Mouse (Mus musculus): ENCODE data around the gene Kifc3. TPM values are rescaled to one million over a fixed set of nuclear protein-coding genes. Genes with fewer than 3 reads are reported as not detected.

The Kifc3 gene
- polyA plus RNA-seq, 1 experiment from 2014 or later, result 5.2 TPM

- ATAC-seq (ENCODE audit: low FRiP score), result no peak
- no peaks in the 10 kb centered on the region for H3K27me3 ChIP-seq (ENCODE audit: control insufficient read depth, insufficient read depth, low read length)
- H3K36me3 ChIP-seq (ENCODE audit: control insufficient read depth, insufficient read depth, low read length), result no peaks in the 10 kb centered on the region
- H3K4me3 ChIP-seq (ENCODE audit: low read depth, low read length), result no peak overlapping the region
- WGBS, result 88% methylated on average over 3 of the region's 3 CpGs
- no peak for DNase-seq (ENCODE audit: low spot score)
- H3K9ac ChIP-seq (ENCODE audit: low read depth, low read length), result no peak overlapping the region
- H3K4me1 ChIP-seq (replicated peaks; ENCODE audit: control insufficient read depth, insufficient read depth, low read length), result no peaks in the 10 kb centered on the region
- H3K27ac ChIP-seq (ENCODE audit: low read depth, low read length), result no peak overlapping the region
- no peaks in the 10 kb centered on the region for H3K9me3 ChIP-seq (ENCODE audit: control insufficient read depth, low read length)
- no peak overlapping the region for H3K4me2 ChIP-seq (replicated peaks; ENCODE audit: low read depth, low read length)
Observed at GRCm38 (mm10) chr8:95078055-95078454, 124.6 kb downstream of the Kifc3 start.

GRCm38 (mm10) chr8:95076151-95076550 lies 126.5 kb downstream of the Kifc3 start:
- no peak for DNase-seq (ENCODE audit: low spot score)
- Histone ChIP-seq H3K4me3 (ENCODE audit: low read depth, low read length) (no peak overlapping the region), H3K4me2 (replicated peaks; ENCODE audit: low read depth, low read length) (no peak overlapping the region), H3K36me3 (ENCODE audit: control insufficient read depth, insufficient read depth, low read length) (no peaks in the 10 kb centered on the region), H3K4me1 (replicated peaks; ENCODE audit: control insufficient read depth, insufficient read depth, low read length) (no peaks in the 10 kb centered on the region), H3K9ac (ENCODE audit: low read depth, low read length) (no peak overlapping the region), H3K27ac (ENCODE audit: low read depth, low read length) (no peak overlapping the region), H3K9me3 (ENCODE audit: control insufficient read depth, low read length) (no peaks in the 10 kb centered on the region), H3K27me3 (ENCODE audit: control insufficient read depth, insufficient read depth, low read length) (no peaks in the 10 kb centered on the region)
- 82% methylated on average over 17 of the region's 17 CpGs for WGBS
- no peak for ATAC-seq (ENCODE audit: low FRiP score)

- H3K4me2 ChIP-seq (replicated peaks; ENCODE audit: low read depth, low read length), result no peak overlapping the region
- no peaks in the 10 kb centered on the region for H3K4me1 ChIP-seq (replicated peaks; ENCODE audit: control insufficient read depth, insufficient read depth, low read length)
- no peak overlapping the region for H3K4me3 ChIP-seq (ENCODE audit: low read depth, low read length)
- no peaks in the 10 kb centered on the region for H3K9me3 ChIP-seq (ENCODE audit: control insufficient read depth, low read length)
- H3K27me3 ChIP-seq (ENCODE audit: control insufficient read depth, insufficient read depth, low read length), result no peaks in the 10 kb centered on the region
- DNase-seq (ENCODE audit: low spot score) (no peak), ATAC-seq (ENCODE audit: low FRiP score) (no peak)
- WGBS, result 85% methylated on average over 3 of the region's 3 CpGs
- H3K36me3 ChIP-seq (ENCODE audit: control insufficient read depth, insufficient read depth, low read length), result no peaks in the 10 kb centered on the region
- no peak overlapping the region for H3K27ac ChIP-seq (ENCODE audit: low read depth, low read length)
- H3K9ac ChIP-seq (ENCODE audit: low read depth, low read length), result no peak overlapping the region
Observed at GRCm38 (mm10) chr8:95075504-95075903, 127.1 kb downstream of the Kifc3 start.

- ATAC-seq (ENCODE audit: low FRiP score), result no peak
- 52% methylated on average over 3 of the region's 3 CpGs for WGBS
- H3K9me3 ChIP-seq (ENCODE audit: control insufficient read depth, low read length), result no peaks in the 10 kb centered on the region
- no peak overlapping the region for H3K27ac ChIP-seq (ENCODE audit: low read depth, low read length)
- H3K4me3 ChIP-seq (ENCODE audit: low read depth, low read length), result no peak overlapping the region
- no peak overlapping the region for H3K4me2 ChIP-seq (replicated peaks; ENCODE audit: low read depth, low read length)
- no peak overlapping the region for H3K9ac ChIP-seq (ENCODE audit: low read depth, low read length)
- no peaks in the 10 kb centered on the region for H3K36me3 ChIP-seq (ENCODE audit: control insufficient read depth, insufficient read depth, low read length)
- peak; percentile 65 for DNase-seq (ENCODE audit: low spot score)
- no peaks in the 10 kb centered on the region for H3K27me3 ChIP-seq (ENCODE audit: control insufficient read depth, insufficient read depth, low read length)
- no peaks in the 10 kb centered on the region for H3K4me1 ChIP-seq (replicated peaks; ENCODE audit: control insufficient read depth, insufficient read depth, low read length)
Observed at GRCm38 (mm10) chr8:95067582-95067981, 135.0 kb downstream of the Kifc3 start.

- Histone ChIP-seq H3K4me3 (ENCODE audit: low read depth, low read length) (no peak overlapping the region), H3K9ac (ENCODE audit: low read depth, low read length) (no peak overlapping the region), H3K27ac (ENCODE audit: low read depth, low read length) (no peak overlapping the region), H3K36me3 (ENCODE audit: control insufficient read depth, insufficient read depth, low read length) (no peaks in the 10 kb centered on the region), H3K4me2 (replicated peaks; ENCODE audit: low read depth, low read length) (no peak overlapping the region), H3K9me3 (ENCODE audit: control insufficient read depth, low read length) (no peaks in the 10 kb centered on the region), H3K27me3 (ENCODE audit: control insufficient read depth, insufficient read depth, low read length) (no peaks in the 10 kb centered on the region), H3K4me1 (replicated peaks; ENCODE audit: control insufficient read depth, insufficient read depth, low read length) (no peaks in the 10 kb centered on the region)
- 88% methylated on average over 2 of the region's 2 CpGs for WGBS
- DNase-seq (ENCODE audit: low spot score) (no peak), ATAC-seq (ENCODE audit: low FRiP score) (no peak)
Observed at GRCm38 (mm10) chr8:95064531-95064930, 138.1 kb downstream of the Kifc3 start.

- ATAC-seq (ENCODE audit: low FRiP score) (no peak), DNase-seq (ENCODE audit: low spot score) (no peak)
- Histone ChIP-seq H3K27ac (ENCODE audit: low read depth, low read length) (no peak overlapping the region), H3K4me1 (replicated peaks; ENCODE audit: control insufficient read depth, insufficient read depth, low read length) (no peaks in the 10 kb centered on the region), H3K4me3 (ENCODE audit: low read depth, low read length) (no peak overlapping the region), H3K36me3 (ENCODE audit: control insufficient read depth, insufficient read depth, low read length) (no peaks in the 10 kb centered on the region), H3K4me2 (replicated peaks; ENCODE audit: low read depth, low read length) (no peak overlapping the region), H3K9ac (ENCODE audit: low read depth, low read length) (no peak overlapping the region), H3K27me3 (ENCODE audit: control insufficient read depth, insufficient read depth, low read length) (no peaks in the 10 kb centered on the region), H3K9me3 (ENCODE audit: control insufficient read depth, low read length) (no peaks in the 10 kb centered on the region)
- WGBS, result 70% methylated on average over 6 of the region's 6 CpGs
Observed at GRCm38 (mm10) chr8:95059812-95060533, 142.6 kb downstream of the Kifc3 start.

- Histone ChIP-seq H3K9me3 (ENCODE audit: control insufficient read depth, low read length) (no peaks in the 10 kb centered on the region), H3K36me3 (ENCODE audit: control insufficient read depth, insufficient read depth, low read length) (no peaks in the 10 kb centered on the region), H3K27ac (ENCODE audit: low read depth, low read length) (no peak overlapping the region), H3K4me1 (replicated peaks; ENCODE audit: control insufficient read depth, insufficient read depth, low read length) (no peaks in the 10 kb centered on the region), H3K27me3 (ENCODE audit: control insufficient read depth, insufficient read depth, low read length) (no peaks in the 10 kb centered on the region), H3K4me3 (ENCODE audit: low read depth, low read length) (no peak overlapping the region), H3K9ac (ENCODE audit: low read depth, low read length) (no peak overlapping the region), H3K4me2 (replicated peaks; ENCODE audit: low read depth, low read length) (no peak overlapping the region)
- 81% methylated on average over 6 of the region's 6 CpGs for WGBS
- ATAC-seq (ENCODE audit: low FRiP score) (no peak), DNase-seq (ENCODE audit: low spot score) (no peak)
Observed at GRCm38 (mm10) chr8:95058661-95059060, 144.0 kb downstream of the Kifc3 start.

- H3K9me3 ChIP-seq (ENCODE audit: control insufficient read depth, low read length), result no peaks in the 10 kb centered on the region
- no peaks in the 10 kb centered on the region for H3K27me3 ChIP-seq (ENCODE audit: control insufficient read depth, insufficient read depth, low read length)
- no peak overlapping the region for H3K4me2 ChIP-seq (replicated peaks; ENCODE audit: low read depth, low read length)
- no peaks in the 10 kb centered on the region for H3K4me1 ChIP-seq (replicated peaks; ENCODE audit: control insufficient read depth, insufficient read depth, low read length)
- no peaks in the 10 kb centered on the region for H3K36me3 ChIP-seq (ENCODE audit: control insufficient read depth, insufficient read depth, low read length)
- ATAC-seq (ENCODE audit: low FRiP score) (no peak), DNase-seq (ENCODE audit: low spot score) (no peak)
- WGBS, result 81% methylated on average over 5 of the region's 5 CpGs
- no peak overlapping the region for H3K27ac ChIP-seq (ENCODE audit: low read depth, low read length)
- no peak overlapping the region for H3K9ac ChIP-seq (ENCODE audit: low read depth, low read length)
- no peak overlapping the region for H3K4me3 ChIP-seq (ENCODE audit: low read depth, low read length)
Observed at GRCm38 (mm10) chr8:95056414-95056813, 146.2 kb downstream of the Kifc3 start.

- no peaks in the 10 kb centered on the region for H3K27me3 ChIP-seq (ENCODE audit: control insufficient read depth, insufficient read depth, low read length)
- DNase-seq (ENCODE audit: low spot score), result peak; percentile 44
- peak; percentile 66; the same call in 1 of the 2 replicates for ATAC-seq (ENCODE audit: low FRiP score)
- H3K4me3 ChIP-seq (ENCODE audit: low read depth, low read length), result no peak within 1 kb of the TSS
- H3K27ac ChIP-seq (ENCODE audit: low read depth, low read length), result no peak within 1 kb of the TSS
- H3K4me1 ChIP-seq (replicated peaks; ENCODE audit: control insufficient read depth, insufficient read depth, low read length), result no peaks in the 10 kb centered on the region
- no peak within 1 kb of the TSS for H3K9ac ChIP-seq (ENCODE audit: low read depth, low read length)
- WGBS, result 25% methylated on average over 2 of the region's 2 CpGs
- H3K4me2 ChIP-seq (replicated peaks; ENCODE audit: low read depth, low read length), result no peak within 1 kb of the TSS
- no peaks in the 10 kb centered on the region for H3K9me3 ChIP-seq (ENCODE audit: control insufficient read depth, low read length)
- H3K36me3 ChIP-seq (ENCODE audit: control insufficient read depth, insufficient read depth, low read length), result no peaks in the 10 kb centered on the region
Observed at GRCm38 (mm10) chr8:95054927-95055510, 147.6 kb downstream of the Kifc3 start, which contains the start of gene Drc7. TSS of gene Drc7 (plus strand) at chr8:95055103.

Measured in hindbrain, embryonic 11.5 days (tissue).